Mouse (Mus musculus) frontal cortex, postnatal 10 days (tissue): ENCODE measurements around the gene Ppp6r2.
A peak's percentile ranks its signal among the peaks of the same experiment; 100 is the strongest.

Experiments
- DNase-seq, 2 experiments: peaks; one replicate each; pipeline ENCODE4 v3.0.0; 2022; ENCODE audit warnings: low spot score in 2 of 2, mixed read lengths in 1 of 2

The Ppp6r2 gene

DNA sequence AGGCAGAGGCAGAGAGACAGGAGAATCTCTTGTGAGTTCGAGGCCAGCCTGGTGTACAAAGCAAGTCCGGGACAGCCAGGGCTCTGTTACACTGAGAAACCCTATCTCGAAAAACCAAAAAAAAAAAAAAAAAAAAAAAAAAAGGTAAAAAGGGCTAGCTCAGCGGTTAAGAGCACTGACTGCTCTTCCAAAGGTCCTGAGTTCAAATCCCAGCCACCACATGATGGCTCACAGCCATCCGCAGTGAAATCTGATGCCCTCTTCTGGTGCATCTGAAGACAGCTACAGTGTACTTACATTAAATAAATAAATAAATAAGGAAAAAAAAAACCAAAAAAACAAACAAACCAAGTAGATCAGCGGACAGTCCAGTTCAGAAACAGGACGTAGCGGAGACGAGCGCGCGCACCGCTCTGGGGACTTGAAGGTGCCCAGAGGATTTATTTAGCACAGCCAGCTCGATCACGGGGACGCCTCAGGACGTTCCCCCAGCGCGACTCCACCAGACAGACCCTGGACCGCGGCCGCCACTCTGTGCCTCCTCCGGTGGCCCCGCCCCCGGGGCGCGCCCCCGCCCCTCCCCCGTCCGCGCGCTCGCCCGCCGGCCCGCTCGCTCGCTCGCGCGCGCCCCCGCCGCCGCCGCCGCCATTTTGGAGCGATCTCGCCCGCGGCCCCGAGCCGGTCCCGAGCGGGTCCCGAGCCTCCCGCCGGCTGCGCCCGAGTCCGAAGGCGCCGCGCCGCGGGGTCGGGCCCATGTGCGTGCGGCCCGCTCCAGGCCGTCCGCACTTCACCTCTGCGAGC lies at the start of gene Ppp6r2:
TSS of gene Ppp6r2 (plus strand) at position 639 of the 801 bp plus-strand sequence.
- DNase-seq, result peak; percentile 77 to 79

DNA sequence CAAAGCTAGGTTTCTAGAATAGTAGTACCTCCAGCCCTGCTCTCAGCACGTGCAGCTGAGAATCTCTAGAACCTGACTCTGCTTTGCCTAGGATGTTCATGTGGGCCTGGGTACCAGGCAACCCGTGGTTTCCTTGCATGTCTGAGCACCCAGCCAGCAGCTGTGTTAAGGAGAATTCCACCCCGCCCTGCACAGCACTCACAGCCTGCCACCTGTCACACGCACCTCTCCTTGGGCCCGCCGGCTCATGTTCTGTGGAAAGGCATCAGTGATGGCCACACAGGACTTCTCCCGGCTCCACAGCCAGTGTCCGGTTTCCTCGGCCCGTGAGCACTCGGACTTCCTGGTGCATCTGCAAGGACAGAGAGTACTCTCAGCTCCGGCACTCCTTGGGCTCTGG lies 45.9 kb upstream of the Ppp6r2 start:
- DNase-seq, result no peak

GRCm38 (mm10) chr15:89168922-89169321 lies 42.4 kb upstream of the Ppp6r2 start:
- DNase-seq, result no peak

DNA sequence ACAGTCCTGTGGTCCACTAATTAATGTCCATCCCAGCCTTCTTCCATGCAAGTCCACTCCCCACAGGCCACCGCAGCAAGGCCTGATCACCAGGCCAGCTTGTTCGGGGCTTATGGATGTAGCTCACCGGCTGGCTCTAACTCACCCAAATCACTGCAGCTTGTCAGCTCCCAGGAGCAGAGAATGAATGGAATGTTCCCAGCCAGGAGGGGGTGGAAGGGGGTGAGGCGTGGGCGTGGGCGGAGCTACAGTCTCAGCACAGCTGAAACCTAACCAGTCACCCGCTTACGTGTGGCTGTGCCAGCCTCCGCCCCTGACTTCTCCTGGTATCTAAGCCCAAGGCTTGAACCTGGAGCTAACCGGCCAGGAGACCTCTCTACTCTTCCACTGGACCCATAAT lies 41.9 kb upstream of the Ppp6r2 start:
- peak; percentile 74 to 84 for DNase-seq

GRCm38 (mm10) chr15:89170102-89170501 lies 41.3 kb upstream of the Ppp6r2 start:
- DNase-seq, result no peak

DNA sequence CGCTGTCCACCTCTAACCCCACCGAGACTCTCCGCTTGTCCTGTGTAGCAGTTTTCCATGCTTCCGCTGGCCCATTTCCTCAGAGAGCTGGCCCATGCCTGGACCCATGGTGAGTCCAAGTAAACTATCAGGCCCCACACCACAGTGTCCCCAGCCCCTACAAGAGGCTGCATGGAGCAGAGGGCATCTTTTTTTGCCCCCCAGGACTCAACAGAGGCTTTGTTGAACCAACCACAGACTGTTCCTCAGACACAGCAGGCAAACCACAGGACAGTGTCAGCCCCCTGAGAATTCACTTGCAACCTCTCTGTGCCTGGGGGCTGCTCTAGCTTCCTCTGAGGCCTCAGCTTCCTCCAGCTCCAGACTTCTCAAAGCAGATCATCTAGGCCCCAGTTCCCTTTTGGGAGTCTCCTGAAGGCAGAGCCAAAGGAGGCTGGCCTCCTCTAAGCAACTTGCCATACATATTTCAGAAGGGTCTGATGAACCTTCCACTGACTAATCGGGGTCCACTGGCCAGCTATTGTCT lies 39.8 kb upstream of the Ppp6r2 start:
- no peak for DNase-seq

DNA sequence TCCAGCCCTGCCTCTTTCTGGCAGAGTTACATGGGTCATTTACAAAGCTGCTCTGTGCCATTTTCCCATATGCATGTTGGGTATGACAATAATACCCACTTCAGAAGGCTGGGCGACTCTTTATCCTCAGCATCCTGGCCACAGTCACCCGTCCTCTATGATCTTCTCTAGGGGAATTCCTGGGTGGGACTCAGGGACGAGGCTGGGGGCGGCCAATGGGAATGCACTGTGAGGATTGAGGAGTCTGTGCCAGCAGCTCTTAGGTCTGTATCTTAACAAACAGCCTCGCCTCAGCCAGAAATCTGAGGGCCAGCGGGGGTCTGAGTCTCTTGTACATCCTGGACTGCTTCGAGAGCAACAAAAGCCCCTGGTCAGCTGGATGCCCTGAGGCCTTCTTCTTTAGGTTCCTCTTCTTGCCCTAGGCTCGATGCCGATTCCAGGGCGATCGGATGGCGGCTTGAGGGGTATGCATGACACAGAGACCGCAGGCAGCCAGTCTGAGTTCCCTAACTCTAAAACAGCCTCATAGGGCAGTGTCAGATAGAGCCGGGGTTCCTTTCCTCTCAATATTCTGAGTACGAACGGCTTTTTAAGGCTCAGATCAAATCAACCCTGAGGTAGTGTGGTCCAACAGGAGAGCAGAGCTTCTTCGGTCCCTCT lies 38.9 kb upstream of the Ppp6r2 start:
- DNase-seq, result no peak

- DNase-seq, result peak in 1 of 2 experiments; percentile 63
Measured at GRCm38 (mm10) chr15:89173024-89173905, 38.1 kb upstream of the Ppp6r2 start.

DNA sequence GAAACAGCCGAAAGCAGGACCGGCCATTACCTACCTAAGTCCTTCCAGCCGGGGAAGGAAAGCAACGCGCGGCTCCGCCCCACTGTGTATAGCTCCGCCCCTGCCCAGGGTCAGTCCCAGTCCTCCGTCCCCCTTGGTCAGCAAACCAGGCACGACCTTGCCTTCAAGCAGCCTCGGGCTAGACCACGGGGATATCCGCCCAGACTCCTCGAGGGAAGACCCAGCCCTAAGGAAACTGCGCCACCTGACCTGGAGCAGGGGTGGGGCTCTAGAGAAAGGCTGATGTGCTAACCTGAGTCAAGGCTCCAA lies 37.5 kb upstream of the Ppp6r2 start:
- DNase-seq, result peak in 1 of 2 experiments; percentile 56

DNA sequence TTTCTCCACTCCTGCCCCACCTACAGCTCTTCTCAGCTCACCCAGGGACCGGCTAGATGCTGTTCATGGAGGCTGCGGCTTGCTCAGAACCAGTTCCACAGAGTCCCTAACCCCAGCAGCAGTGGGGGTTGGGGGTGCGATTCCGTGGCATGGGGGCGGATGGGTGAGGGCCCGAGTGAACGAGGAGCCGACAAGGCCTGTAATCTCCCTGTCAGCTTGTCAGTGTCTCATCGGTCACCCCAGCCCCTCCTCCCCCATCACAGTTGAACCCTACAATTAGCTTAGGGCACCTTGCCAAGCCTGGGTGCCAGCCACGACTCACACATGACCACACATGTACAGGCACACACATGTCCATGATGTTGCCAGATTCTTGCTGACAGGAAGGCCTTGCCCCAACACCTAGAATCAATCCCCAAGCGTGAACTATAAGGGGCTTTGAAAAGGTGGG lies 36.4 kb upstream of the Ppp6r2 start:
- DNase-seq, result no peak

DNA sequence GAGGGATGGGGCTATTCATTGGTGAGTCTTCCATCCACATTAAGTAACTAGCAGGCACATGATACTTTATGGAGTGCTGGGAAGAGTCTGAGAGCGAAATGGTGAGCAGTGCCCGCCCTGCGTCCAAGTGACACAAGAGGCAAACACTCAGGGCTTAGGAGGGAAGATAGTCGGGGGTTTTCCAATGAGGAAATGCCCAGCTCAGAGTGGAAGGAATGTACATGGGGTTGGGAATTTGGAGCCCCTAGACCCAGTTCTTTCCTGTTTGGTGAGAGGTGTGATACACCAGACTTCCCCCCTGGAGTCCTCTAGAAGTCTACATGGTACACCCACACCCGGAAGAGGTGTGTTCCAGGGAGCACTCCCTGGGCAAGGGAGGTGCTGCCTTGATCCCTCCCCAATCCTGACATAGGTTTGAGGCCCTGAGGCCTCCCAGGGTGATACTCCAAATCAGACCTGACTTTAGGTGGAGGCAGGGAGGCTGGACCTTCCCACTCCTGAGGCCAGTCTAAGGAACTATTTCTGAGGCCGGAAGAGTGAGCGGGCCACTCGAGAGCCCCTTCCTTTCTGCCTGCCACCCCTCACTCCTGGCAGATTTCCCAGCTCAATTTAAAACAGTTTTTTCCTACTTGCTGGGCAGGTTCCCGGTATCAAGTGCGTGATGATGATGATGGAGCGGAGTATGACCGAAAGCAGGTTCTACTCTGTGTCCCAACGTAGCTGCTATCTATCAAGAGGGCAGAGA lies 35.8 kb upstream of the Ppp6r2 start:
- DNase-seq, result no peak

DNA sequence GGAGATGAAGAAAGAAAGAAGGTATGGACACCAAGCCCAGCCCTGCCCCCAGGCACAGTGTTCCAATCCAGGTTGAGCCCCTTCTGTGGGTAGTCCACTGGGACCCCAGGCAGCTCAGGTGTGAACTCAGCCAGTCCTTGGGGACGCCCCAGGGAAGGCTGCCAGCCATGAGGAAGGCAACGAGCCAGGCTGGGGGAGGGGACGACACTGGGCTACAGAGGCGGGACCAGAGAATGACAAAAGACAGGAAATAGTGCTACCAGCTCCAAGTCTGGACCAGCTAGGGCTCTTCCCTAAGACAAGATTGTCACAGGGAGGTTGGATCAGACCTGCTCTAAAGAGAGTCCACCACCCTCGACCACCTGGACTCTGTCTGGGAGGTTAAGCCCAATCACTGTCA lies 34.2 kb upstream of the Ppp6r2 start:
- DNase-seq, result peak in 1 of 2 experiments; percentile 70

DNA sequence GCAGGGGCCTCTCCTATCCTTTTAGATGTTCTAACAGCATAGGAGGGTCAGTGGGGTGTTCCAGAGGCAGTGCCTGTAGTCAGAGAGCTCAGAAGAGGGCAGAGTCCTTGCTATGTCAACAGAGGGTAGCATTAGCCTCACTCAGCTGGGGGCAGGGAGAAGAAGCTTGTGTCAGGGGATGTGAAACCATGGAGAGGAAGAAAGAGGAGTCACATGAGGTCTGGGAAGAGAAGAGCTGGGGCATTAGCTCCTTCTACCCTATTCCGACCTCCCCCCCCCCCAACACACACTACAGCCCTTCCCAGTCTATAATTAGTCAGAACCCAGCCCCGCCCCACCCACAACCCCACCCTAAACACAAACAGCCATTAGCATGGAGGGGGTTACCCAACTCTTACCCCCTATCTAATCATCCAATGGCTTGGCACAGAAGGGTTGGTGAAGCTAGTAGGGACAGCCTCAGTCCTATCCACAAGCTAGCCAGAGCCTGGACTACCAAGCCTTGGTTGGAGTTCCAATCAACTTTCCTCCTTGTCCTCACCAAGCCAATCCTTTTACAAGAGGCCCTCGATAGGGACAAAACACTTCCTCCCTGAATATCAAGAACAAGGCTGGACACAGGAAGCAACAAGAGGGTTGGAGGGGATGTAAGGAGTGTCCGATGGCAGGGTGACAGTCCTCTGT lies 33.6 kb upstream of the Ppp6r2 start:
- DNase-seq, result no peak

DNA sequence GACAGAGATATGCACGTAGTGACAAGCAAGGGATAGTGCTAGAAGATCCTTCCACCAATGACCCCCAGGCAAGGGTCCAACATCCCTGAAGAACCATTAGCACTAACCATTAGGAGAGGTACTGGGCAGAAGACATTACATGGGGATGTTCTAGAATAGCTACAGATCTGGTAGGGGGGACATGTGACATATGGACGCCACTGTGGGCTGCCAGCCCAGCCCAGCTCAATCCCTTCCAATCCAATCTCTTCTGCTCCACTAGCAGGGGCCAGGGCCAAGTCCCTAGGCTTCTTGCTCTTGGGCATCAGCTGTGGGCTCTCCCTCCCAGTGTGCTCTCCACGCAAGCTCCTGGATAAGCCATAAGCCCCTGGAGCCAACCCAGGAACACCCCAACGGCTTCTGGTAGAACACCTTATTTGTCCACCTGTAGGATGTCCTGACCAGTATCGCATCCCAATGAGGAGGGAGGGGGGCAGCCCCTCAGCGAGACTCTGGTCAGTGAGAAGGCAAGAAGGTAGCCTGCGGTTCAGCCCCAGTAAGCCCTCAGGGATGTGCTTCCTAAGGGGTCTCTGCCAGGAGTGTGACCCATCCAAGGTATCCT lies 33.0 kb upstream of the Ppp6r2 start:
- no peak for DNase-seq

GRCm38 (mm10) chr15:89178954-89179629 lies 32.3 kb upstream of the Ppp6r2 start:
- peak; percentile 49 to 67 for DNase-seq

DNA sequence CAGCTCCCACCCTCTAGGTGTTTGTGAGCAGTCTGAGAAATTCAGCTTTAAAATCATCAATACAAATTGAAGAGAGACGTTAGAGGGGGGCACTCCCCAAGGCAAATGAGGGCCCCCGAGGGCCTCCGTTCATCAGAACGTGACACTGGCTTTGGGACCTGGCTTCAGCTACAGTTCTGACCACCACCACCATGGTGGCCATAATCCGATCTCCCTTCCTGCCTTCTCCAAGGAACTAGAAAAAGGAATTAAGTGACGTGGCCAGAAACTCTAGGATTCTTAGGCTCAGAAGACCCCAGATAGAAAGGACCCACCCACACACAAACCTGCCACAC lies 31.8 kb upstream of the Ppp6r2 start:
- no peak for DNase-seq

- DNase-seq, result no peak
Measured at GRCm38 (mm10) chr15:89180081-89180541, 31.2 kb upstream of the Ppp6r2 start.

DNA sequence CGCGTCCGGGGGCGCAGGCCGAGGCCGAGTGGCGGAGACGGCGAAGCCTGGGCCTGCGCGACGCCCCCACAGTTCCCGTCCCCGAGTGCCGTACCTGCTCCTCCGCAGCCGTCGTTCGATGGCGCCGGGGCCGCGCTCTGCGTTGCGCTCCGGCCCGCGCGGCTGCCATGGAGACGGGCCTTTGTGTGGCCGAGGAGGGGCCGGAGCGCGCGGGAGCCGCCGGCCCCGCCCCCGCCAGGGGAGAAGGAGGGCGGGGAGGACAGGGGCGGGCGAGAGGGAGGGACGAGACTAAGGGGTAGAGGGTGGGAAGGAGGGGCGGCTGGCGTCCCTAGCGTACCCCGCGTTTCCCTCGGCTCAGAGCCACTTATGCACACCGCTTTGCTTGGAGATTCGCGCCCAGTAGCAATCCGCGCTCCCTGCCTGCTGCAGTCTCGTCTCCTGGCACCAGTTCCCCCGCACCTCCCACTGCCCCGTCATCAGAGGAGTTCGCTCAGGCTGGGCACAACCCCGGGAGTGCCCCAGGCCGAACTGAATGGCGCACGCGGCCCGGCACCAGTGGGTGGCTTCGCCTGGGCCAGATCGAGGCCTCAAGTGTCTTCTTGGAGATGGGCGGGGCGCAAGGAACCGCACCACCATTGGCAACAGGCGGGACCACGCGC lies 30.7 kb upstream of the Ppp6r2 start, which contains the start of gene Plxnb2:
TSS of gene Plxnb2 (minus strand) at position 218 of the 659 bp plus-strand sequence.
- peak; percentile 80 to 82 for DNase-seq
